Mouse (Mus musculus) CD8-positive naive resting alpha-beta T cell, adult 2 months (primary cell): ENCODE measurements around the gene Ybx3.
A peak's percentile ranks its signal among the peaks of the same experiment; 100 is the strongest.

Experiments used
- DNase-seq, 2 experiments: peaks; one replicate each; pipeline ENCODE4 v3.0.0; 2022; ENCODE audit warnings: low read depth in 2 of 2, low spot score in 2 of 2

Gene Ybx3

GRCm38 (mm10) chr6:131388040-131389021, at the start of gene Ybx3:
Gene Ybx3, minus strand, starts transcription at chr6:131388476.
- DNase-seq: peak; percentile 7 to 12

DNA sequence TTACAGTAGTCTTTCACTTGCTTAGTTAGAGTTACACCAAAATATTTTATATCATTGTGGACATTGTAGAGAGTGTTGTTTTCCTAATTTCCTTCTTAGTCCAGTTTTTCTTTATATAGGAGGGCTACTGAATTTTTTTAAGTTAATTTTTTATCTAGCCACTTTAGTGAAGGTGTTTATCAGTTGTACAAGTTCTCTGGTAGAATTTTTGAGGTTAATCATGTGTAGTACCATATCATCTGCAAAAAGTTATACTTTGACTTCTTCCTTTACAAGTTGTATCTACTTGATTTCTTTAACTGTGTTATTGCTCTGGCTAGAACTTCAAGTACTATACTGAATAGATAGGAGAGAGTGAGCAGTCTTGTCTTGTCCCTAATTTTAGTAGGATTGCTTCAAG, 48.4 kb upstream of the Ybx3 start:
- no peak for DNase-seq

DNA sequence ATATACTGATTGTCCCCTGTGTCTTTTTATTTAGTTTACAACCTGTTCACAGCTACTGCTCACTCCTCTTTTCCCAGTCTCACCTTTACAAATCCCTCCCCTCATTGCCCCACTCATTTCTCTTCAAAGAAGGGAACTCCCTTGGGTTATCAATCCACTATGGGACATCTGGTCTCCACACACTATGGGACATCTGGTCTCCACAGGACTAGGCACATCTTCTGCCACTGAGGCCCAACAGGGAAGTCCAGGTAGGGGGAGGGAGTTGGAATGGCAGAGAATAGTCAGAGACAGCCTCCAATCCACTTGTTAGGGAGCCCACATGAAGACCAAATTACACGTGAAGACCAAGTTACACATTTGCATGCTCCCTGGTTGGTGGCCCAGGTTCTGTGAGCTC, 45.8 kb upstream of the Ybx3 start:
- no peak for DNase-seq

GRCm38 (mm10) chr6:131433153-131434048, 45.1 kb upstream of the Ybx3 start:
- no peak for DNase-seq

DNA sequence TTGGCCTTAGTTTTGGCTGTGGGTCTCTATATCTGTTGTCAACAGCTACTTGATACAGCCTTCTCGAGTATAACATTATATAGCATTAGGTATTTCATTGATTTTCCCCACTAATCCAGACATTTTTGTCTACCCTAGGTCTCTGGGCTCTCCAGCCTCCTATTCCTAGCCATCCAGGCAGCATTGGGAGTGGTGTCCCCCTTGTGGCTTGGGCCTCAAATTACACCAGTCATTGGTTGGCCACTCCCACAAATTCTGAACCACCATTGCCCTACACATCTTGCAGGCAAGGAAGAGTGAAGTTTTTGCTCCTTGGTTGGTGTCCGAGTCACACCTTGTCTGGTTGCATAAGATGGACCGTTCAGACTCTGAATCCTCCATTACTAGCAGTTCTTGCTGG, 33.3 kb upstream of the Ybx3 start:
- DNase-seq: no peak

GRCm38 (mm10) chr6:131419614-131420013, 31.3 kb upstream of the Ybx3 start:
- DNase-seq: no peak

- no peak for DNase-seq
Measured at GRCm38 (mm10) chr6:131418770-131419169, 30.5 kb upstream of the Ybx3 start.

DNA sequence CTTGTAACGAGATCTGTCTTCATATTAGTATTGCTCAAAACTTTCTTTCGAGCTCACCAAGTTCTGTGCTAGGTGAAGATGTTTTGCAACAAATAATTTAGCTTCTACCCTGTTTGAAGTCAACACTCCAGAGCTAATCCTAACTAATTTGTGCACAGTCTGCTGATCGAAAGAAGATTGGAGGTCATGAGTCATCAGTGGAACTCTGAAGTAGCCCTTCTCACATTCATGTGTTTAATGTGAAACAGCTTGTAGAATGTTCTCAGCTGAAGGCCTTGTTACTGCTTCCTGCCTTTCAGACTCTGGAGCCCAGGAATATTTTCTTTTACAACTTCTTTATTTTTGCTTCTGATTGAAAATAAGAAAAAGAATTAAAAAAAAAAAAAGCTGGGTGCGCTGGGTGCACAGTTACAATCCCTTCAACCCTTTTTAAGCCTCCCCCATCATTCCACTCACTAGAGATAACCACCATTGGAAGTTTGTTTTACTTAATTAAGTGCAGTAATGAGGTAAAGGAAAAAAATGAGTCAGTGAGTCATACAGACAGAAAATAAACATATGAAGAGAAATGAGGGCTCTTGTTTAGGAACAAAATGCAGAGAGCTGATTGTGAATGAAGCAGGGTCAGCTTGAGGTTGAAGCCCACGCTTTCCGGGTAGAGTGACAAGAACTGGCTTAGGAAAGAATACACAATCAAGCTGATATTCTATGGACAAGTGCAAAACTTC, 23.0 kb upstream of the Ybx3 start:
- DNase-seq: no peak

DNA sequence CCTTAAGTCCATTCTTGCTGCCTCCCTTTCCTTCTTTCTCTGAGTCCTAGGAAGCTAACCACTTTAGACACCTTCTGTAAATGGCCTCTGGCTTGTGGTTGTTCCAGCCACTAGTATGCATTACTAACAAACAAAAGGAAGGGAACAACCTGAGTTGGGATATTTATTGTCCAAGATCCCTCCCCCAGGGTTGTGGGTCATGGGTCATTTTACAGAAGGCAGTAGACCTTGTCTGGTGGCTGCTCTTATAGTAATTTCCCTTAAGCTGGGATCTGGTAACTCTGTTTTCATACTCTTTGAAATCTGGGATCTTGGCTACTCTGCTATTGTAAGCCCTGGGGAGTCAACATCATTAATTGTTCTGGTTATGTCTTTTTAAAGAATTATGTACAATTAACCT, 18.7 kb upstream of the Ybx3 start:
- no peak for DNase-seq

DNA sequence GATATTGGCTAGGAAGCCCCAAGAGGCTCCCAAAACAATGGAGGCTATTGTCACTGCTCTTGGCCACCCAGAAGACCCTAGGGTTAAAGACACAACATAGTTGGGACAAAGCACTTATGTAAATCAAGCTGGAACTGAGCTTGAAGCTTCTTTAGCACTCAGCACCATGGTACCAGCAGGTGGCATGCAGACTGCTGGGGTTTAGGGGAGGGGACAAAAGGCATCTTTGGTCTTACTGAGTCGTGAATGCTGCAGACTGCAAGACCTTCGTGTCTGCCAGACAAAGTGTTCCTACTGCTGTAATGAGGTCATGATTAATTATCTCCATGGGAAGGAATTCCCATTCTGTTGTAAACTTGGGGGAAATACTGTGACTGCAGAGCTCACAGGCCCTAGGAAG, 17.6 kb upstream of the Ybx3 start:
- no peak for DNase-seq

- no peak for DNase-seq
Measured at GRCm38 (mm10) chr6:131405174-131405573, 16.9 kb upstream of the Ybx3 start.

DNA sequence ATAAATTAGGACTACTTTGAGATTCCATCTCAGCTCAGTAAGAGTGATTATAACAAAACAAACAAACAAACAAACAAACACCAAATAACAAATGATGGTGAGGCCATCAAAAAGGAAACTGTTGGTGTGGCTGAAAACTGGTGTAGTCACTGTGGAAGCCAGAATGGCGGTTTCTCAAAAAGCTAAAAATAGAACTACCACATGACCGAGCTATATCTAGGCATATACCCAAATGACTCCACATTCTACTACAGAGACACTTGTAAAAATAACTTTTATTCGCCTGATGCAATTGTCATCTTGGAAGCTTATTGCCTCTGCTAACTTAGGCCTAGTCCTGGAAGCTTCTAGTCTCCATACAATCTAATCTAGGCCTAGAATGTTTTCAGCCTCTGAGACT, 16.0 kb upstream of the Ybx3 start:
- no peak for DNase-seq

DNA sequence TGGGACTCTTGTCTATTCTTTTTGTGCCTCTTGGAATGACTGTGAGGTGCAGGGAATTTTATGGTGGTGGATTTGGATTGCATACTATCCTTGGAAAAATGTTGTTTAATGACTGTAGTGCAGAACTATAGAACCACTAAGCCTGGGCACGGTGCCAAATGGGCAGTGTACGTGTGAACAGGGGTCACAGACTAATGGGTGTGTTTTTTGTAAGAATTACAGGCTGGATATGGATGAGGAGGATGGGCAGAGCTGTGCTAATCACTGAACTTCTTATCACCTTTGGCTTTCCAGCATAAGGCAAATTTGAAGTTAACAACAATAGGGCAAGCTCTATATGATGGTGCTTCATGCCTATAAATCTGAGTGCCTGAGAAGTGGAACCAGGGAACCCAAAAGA, 14.8 kb upstream of the Ybx3 start:
- no peak for DNase-seq

GRCm38 (mm10) chr6:131402606-131403005, 14.3 kb upstream of the Ybx3 start:
- no peak for DNase-seq

DNA sequence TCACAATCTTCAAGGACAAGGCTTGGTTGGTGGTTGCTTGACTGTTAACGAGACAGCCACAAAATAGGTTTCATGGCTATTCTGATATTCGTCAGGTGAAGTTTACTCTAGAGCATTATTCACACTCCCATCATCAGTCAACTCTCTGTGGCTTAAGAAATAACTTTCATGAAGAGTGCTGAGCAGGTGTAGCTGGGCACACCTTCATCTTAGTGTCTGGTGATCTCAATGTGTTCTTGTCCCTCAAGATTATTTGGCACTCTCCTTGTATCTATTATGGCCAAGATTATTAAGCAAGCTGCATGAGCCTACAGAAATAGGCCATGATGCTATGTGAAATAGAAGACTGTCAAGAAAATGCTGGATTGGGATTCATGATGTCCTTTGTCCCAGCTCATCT, 13.0 kb upstream of the Ybx3 start:
- DNase-seq: no peak

DNA sequence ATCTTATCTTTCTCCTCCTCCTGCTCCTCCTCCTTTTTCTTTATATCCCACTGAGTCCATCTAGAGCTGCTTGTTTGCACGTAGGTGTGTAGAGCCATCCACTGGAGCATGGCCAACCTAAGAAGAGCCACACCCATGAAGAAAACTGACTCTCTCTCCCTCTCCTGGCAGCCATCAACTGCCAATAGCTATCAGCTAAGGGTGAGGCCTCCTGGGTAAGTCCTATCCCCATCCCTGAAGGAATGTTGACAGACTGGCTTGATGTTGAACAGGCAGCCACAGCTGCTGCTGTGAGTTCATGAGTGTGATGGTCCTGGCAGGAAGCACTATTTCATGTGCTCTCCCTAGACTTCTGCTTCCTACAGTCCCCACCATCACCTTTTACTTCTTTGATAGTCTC, 8.4 kb upstream of the Ybx3 start:
- no peak for DNase-seq

DNA sequence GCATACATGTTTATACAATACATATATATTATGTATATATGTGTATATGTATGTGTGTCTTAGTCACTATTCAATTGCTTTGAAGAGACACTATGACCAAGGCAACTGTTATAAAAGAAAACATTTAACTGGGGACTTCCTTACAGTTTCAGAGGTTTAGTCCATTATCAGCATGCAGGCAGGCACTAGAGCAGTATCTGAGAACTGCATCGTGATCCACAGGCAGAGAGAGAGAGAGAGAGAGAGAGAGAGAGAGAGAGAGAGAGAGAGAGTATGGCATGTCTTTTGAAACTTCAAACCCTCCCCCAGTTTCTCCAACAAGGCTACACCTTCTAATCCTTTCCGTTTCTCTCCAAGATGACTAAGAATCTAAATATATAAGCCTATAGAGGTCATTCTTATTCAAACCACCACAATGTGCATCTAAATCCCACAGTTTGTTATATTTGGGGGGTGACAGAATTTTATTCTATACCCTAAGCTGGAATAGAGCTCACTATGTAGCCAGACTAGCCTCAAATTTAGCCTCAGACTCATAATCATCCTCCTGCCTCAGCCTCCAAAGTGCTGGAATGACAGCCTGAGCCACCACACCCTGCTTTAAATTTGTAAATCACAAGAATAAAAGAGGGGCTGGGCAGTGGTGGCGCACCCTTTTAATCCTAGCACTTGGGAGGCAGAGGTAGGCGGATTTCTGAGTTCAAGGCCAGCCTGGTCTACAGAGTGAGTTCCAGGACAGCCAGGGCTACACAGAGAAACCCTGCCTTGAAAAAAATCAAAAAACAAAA, 5.8 kb upstream of the Ybx3 start:
- no peak for DNase-seq

- peak; percentile 3 to 13 for DNase-seq
Measured at GRCm38 (mm10) chr6:131387221-131388039, 846 bp downstream of the Ybx3 start.

GRCm38 (mm10) chr6:131386416-131387019, 1.8 kb downstream of the Ybx3 start:
- no peak for DNase-seq
